Mouse (Mus musculus): Measurements from ENCODE around the gene Tbx3. TPM values are rescaled to one million over a fixed set of nuclear protein-coding genes. Genes with fewer than 3 reads are reported as not detected.

Tbx3 gene
- polyA plus RNA-seq, 1 experiment from 2014 or later, result 44.1 TPM

GRCm38 (mm10) chr5:119672984-119673600 lies 2.6 kb downstream of the Tbx3 start:
- Histone ChIP-seq H3K9me3 (ENCODE audit: control insufficient read depth, low read length) (no peaks in the 10 kb centered on the region), H3K4me1 (replicated peaks; ENCODE audit: control insufficient read depth, insufficient read depth, low read length) (peaks cover 32% of the 10 kb centered on the region), H3K36me3 (ENCODE audit: control insufficient read depth, insufficient read depth, low read length) (peaks cover 27% of the 10 kb centered on the region), H3K27me3 (replicated peaks; ENCODE audit: control insufficient read depth, insufficient read depth, low read length) (peaks cover 14% of the 10 kb centered on the region), H3K4me2 (ENCODE audit: low read length) (peak overlapping the region; percentile 84), H3K4me3 (ENCODE audit: low read depth, low read length) (peak overlapping the region; percentile 83), H3K9ac (ENCODE audit: low read length) (peak overlapping the region; percentile 89), H3K27ac (ENCODE audit: low read depth) (peak overlapping the region; percentile 99)
- DNase-seq (ENCODE audit: low spot score) (peak; percentile 61), ATAC-seq (replicated peaks; ENCODE audit: low FRiP score, low TSS enrichment, low read depth) (no peak)
- 5% methylated on average over 17 of the region's 17 CpGs for WGBS

DNA sequence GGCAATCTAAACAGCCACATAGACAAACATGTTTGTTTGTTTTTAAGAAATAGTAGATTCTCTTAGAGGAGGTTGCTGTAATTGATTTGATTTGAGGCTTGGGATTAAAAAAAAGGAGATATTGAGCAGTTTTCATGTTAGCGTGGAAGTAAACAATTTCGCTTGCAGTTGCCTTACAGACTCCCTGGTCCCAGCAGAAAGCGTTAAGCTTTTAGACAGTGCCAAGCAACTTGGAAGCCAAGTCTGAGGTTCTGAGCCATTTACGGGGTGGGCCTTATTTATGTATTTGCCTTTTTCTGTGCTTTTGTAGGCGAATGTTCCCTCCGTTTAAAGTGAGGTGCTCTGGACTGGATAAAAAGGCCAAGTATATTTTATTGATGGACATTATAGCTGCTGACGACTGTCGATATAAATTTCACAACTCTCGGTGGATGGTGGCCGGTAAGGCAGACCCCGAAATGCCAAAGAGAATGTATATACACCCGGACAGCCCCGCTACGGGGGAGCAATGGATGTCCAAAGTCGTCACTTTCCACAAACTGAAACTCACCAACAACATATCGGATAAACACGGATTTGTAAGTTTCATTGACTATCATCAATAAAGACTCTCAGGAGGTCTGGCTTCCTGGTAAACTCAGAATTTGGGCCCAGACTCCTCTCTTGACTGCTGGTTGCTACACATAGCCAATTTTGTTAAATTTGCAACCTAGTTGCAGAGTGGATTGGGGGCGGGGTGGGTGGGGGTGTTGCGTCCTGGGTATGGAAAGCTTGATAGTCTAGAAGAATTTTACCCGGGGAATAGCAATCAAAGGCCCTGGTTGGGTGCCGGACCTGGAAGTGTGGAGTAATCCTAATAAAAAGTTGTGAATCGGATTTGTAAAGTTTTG lies 3.5 kb downstream of the Tbx3 start:
- peaks cover 24% of the 10 kb centered on the region for H3K4me1 ChIP-seq (replicated peaks; ENCODE audit: control insufficient read depth, insufficient read depth, low read length)
- no peaks in the 10 kb centered on the region for H3K9me3 ChIP-seq (ENCODE audit: control insufficient read depth, low read length)
- 13% methylated on average over 22 of the region's 22 CpGs for WGBS
- peak overlapping the region; percentile 89 for H3K9ac ChIP-seq (ENCODE audit: low read length)
- H3K27me3 ChIP-seq (replicated peaks; ENCODE audit: control insufficient read depth, insufficient read depth, low read length), result peaks cover 9% of the 10 kb centered on the region
- DNase-seq (ENCODE audit: low spot score), result peak; percentile 58
- H3K4me2 ChIP-seq (ENCODE audit: low read length), result peak overlapping the region; percentile 84
- peaks cover 36% of the 10 kb centered on the region for H3K36me3 ChIP-seq (ENCODE audit: control insufficient read depth, insufficient read depth, low read length)
- no peak for ATAC-seq (replicated peaks; ENCODE audit: low FRiP score, low TSS enrichment, low read depth)
- H3K27ac ChIP-seq (ENCODE audit: low read depth), result peak overlapping the region; percentile 99
- peak overlapping the region; percentile 83 for H3K4me3 ChIP-seq (ENCODE audit: low read depth, low read length)

- H3K4me2 ChIP-seq (ENCODE audit: low read length), result peak overlapping the region; percentile 84
- 25% methylated on average over 12 of the region's 12 CpGs for WGBS
- ATAC-seq (replicated peaks; ENCODE audit: low FRiP score, low TSS enrichment, low read depth) (no peak), DNase-seq (ENCODE audit: low spot score) (peak; percentile 58)
- H3K4me1 ChIP-seq (replicated peaks; ENCODE audit: control insufficient read depth, insufficient read depth, low read length), result peaks cover 16% of the 10 kb centered on the region
- peak overlapping the region; percentile 89 for H3K9ac ChIP-seq (ENCODE audit: low read length)
- peaks cover 7% of the 10 kb centered on the region; the same call in 1 of the 2 replicates for H3K27me3 ChIP-seq (replicated peaks; ENCODE audit: control insufficient read depth, insufficient read depth, low read length)
- H3K27ac ChIP-seq (ENCODE audit: low read depth), result peak overlapping the region; percentile 99; the same call in 1 of the 2 replicates
- no peaks in the 10 kb centered on the region for H3K9me3 ChIP-seq (ENCODE audit: control insufficient read depth, low read length)
- H3K4me3 ChIP-seq (ENCODE audit: low read depth, low read length), result peak overlapping the region; percentile 83
- H3K36me3 ChIP-seq (ENCODE audit: control insufficient read depth, insufficient read depth, low read length), result peaks cover 37% of the 10 kb centered on the region
Measured at GRCm38 (mm10) chr5:119674606-119675330, 4.3 kb downstream of the Tbx3 start.

DNA sequence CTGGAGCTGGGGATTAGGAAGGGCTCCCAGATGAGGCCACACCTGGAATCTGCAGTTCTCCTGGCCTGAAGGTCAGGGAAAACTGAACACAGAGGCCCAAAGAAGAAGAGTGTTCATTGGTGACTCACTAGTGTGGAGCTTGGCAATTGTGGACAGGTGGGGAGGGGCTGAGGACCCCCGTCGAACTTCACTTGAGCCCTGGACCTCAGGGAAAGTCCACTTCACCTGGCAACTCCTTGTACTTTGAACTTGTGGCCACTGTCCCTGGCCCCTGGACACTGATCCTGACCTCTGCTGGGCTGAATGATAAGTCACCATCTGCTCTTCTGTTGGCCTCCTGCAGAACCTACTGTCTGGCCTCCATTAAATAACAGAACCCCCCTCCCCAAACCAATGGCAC lies 5.8 kb downstream of the Tbx3 start:
- peaks cover 13% of the 10 kb centered on the region for H3K4me1 ChIP-seq (replicated peaks; ENCODE audit: control insufficient read depth, insufficient read depth, low read length)
- 53% methylated on average over 2 of the region's 2 CpGs for WGBS
- H3K4me3 ChIP-seq (ENCODE audit: low read depth, low read length), result 0 out of 2 replicates have a peak overlapping the region, but pooled peaks have one; percentile 83
- no peak for ATAC-seq (replicated peaks; ENCODE audit: low FRiP score, low TSS enrichment, low read depth)
- no peak overlapping the region for H3K27ac ChIP-seq (ENCODE audit: low read depth)
- H3K27me3 ChIP-seq (replicated peaks; ENCODE audit: control insufficient read depth, insufficient read depth, low read length), result peaks cover 15% of the 10 kb centered on the region; the same call in 1 of the 2 replicates
- peaks cover 47% of the 10 kb centered on the region for H3K36me3 ChIP-seq (ENCODE audit: control insufficient read depth, insufficient read depth, low read length)
- peak overlapping the region; percentile 89 for H3K9ac ChIP-seq (ENCODE audit: low read length)
- H3K4me2 ChIP-seq (ENCODE audit: low read length), result peak overlapping the region; percentile 84; the same call in 1 of the 2 replicates
- H3K9me3 ChIP-seq (ENCODE audit: control insufficient read depth, low read length), result no peaks in the 10 kb centered on the region
- peak; percentile 49 for DNase-seq (ENCODE audit: low spot score)

GRCm38 (mm10) chr5:119678516-119678915 lies 8.0 kb downstream of the Tbx3 start:
- Histone ChIP-seq H3K36me3 (ENCODE audit: control insufficient read depth, insufficient read depth, low read length) (peaks cover 59% of the 10 kb centered on the region), H3K4me2 (ENCODE audit: low read length) (peak overlapping the region; percentile 16; the same call in 1 of the 2 replicates), H3K9ac (ENCODE audit: low read length) (no peak overlapping the region), H3K4me3 (ENCODE audit: low read depth, low read length) (no peak overlapping the region), H3K27ac (ENCODE audit: low read depth) (no peak overlapping the region), H3K9me3 (ENCODE audit: control insufficient read depth, low read length) (no peaks in the 10 kb centered on the region), H3K4me1 (replicated peaks; ENCODE audit: control insufficient read depth, insufficient read depth, low read length) (peaks cover 19% of the 10 kb centered on the region), H3K27me3 (replicated peaks; ENCODE audit: control insufficient read depth, insufficient read depth, low read length) (peaks cover 36% of the 10 kb centered on the region)
- no peak for ATAC-seq (replicated peaks; ENCODE audit: low FRiP score, low TSS enrichment, low read depth)
- no peak for DNase-seq (ENCODE audit: low spot score)
- 72% methylated on average over 5 of the region's 5 CpGs for WGBS

DNA sequence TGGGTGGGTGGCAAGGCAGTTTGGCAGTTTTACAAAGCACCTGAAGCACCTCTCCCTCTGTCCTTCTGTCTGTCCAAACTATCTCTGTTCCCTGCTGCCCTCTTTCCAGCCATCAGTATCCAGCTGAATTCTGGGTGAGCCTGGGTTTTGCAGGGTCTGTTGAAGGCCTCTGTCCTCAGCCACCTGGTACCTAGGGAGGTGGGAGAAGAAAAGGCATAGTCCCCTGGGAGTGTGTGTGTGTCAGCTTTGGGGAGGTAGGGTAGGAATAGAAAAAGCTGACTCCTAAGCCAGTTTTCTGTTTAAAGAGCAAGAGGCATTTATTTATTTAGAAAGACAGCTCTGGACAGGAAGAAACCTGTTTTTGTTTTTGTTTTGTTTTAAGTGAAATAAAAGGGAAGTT lies 8.6 kb downstream of the Tbx3 start:
- H3K4me1 ChIP-seq (replicated peaks; ENCODE audit: control insufficient read depth, insufficient read depth, low read length), result peaks cover 19% of the 10 kb centered on the region
- no peaks in the 10 kb centered on the region for H3K9me3 ChIP-seq (ENCODE audit: control insufficient read depth, low read length)
- H3K9ac ChIP-seq (ENCODE audit: low read length), result no peak overlapping the region
- ATAC-seq (replicated peaks; ENCODE audit: low FRiP score, low TSS enrichment, low read depth) (no peak), DNase-seq (ENCODE audit: low spot score) (no peak)
- H3K4me3 ChIP-seq (ENCODE audit: low read depth, low read length), result no peak overlapping the region
- H3K4me2 ChIP-seq (ENCODE audit: low read length), result no peak overlapping the region
- peaks cover 38% of the 10 kb centered on the region for H3K27me3 ChIP-seq (replicated peaks; ENCODE audit: control insufficient read depth, insufficient read depth, low read length)
- H3K27ac ChIP-seq (ENCODE audit: low read depth), result no peak overlapping the region
- H3K36me3 ChIP-seq (ENCODE audit: control insufficient read depth, insufficient read depth, low read length), result peaks cover 59% of the 10 kb centered on the region

- H3K4me1 ChIP-seq (replicated peaks; ENCODE audit: control insufficient read depth, insufficient read depth, low read length), result peaks cover 16% of the 10 kb centered on the region
- no peaks in the 10 kb centered on the region for H3K9me3 ChIP-seq (ENCODE audit: control insufficient read depth, low read length)
- DNase-seq (ENCODE audit: low spot score), result no peak
- peaks cover 59% of the 10 kb centered on the region for H3K36me3 ChIP-seq (ENCODE audit: control insufficient read depth, insufficient read depth, low read length)
- peak overlapping the region; percentile 35 for H3K4me2 ChIP-seq (ENCODE audit: low read length)
- 64% methylated on average over 10 of the region's 10 CpGs for WGBS
- H3K4me3 ChIP-seq (ENCODE audit: low read depth, low read length), result no peak overlapping the region; the same call in 1 of the 2 replicates
- no peak overlapping the region for H3K27ac ChIP-seq (ENCODE audit: low read depth)
- peaks cover 38% of the 10 kb centered on the region for H3K27me3 ChIP-seq (replicated peaks; ENCODE audit: control insufficient read depth, insufficient read depth, low read length)
- H3K9ac ChIP-seq (ENCODE audit: low read length), result no peak overlapping the region
- ATAC-seq (replicated peaks; ENCODE audit: low FRiP score, low TSS enrichment, low read depth), result no peak
Measured at GRCm38 (mm10) chr5:119679614-119680328, 9.3 kb downstream of the Tbx3 start.
